Mouse (Mus musculus) liver, embryonic 14.5 days (tissue): Measurements from ENCODE around the gene Smoc2.

Experiments used
- CTCF ChIP-seq: IDR thresholded peaks from 2 replicates; pipeline ENCODE4 v1.5.1; 2016; ENCODE audit warnings: antibody characterized with exemption, low read depth, control low read depth
- EP300 ChIP-seq: IDR thresholded peaks from 2 replicates; pipeline ENCODE4 v1.6.1; 2016; ENCODE audit warnings: antibody characterized with exemption, low read depth

- no peak for TF ChIP-seq CTCF
- no peak for TF ChIP-seq EP300
These were observed 24.7 kb upstream of the Smoc2 start for GRCm38 (mm10) chr17:14254616-14255015.
